Mouse (Mus musculus) hematopoietic stem cell, adult 5-6 weeks (primary cell): ENCODE measurements around the gene Vmn2r59. TPM values are rescaled to one million over a fixed set of nuclear protein-coding genes. Genes with fewer than 3 reads are reported as not detected.
"Not testable (repeated sequence)": the region's sequence is repeated elsewhere in the genome, so short reads cannot be mapped to it uniquely, and the experiment has no call there.

Source experiments
- ATAC-seq, 2 experiments: fragments of 125-278 bp in 1 of 2; replicated peaks in 1 of 2; 2 replicates each; pipeline ENCODE4 v1.8.0; 2016 to 2017; ENCODE audit warnings: inconsistent platforms in 2 of 2, mild to moderate bottlenecking in 2 of 2, moderate number of reproducible peaks in 2 of 2, low read depth in 1 of 2, moderate TSS enrichment in 1 of 2; ENCODE audit not compliant: low FRiP score in 2 of 2, poor library complexity in 2 of 2, severe bottlenecking in 2 of 2, insufficient read depth in 1 of 2, low TSS enrichment in 1 of 2
- total RNA-seq: library from RNA; stranded (forward); fragments of 172-1452, 232-1000 nt; gene quantifications from 2 replicates; pipeline ENCODE4 v1.2.3, GENCODE M21; 2017

Vmn2r59 gene
- not detected in 2 replicates for total RNA-seq

DNA sequence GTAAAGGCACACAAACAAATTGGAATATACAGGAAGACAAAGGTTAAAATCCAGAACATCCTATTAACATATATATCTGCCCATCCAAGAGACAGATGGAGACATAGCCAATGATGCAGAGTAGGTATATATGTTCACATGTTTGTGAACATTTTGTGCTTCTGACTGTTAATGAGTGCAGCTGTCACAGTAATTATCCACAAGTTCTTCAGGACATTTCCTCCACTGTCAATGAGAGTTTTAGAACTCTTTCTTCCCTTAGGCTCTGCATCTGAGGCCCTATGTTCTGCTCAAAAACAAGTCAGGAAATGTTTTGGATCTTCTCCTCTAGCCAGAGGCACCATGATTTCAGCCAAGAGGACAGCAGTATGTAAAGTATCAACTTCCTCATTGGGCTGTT, at the start of gene Vmn2r59:
TSS of gene Vmn2r59 (minus strand) at position 101 of the 400 bp plus-strand sequence.
- no peak for ATAC-seq

DNA sequence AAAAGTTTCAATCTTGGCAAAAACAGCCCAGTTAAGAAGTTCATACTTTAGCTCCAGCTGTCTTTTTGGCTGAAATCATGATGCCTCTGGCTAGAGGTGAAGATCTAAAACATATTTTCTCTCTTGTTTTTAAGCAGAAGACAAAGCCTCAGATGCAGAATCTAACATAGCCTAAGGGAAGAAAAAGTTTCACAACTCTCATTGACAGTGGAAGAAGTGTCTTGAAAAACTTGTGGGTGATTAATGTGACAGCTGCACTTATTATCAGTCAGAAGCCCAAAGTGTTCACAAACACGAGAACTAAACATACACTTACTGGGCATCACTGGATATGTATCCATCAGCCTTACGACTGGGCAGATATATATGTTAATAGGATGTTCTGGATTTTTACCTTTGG, 48.6 kb upstream of the Vmn2r59 start, which contains the start of gene Vmn2r60:
TSS of gene Vmn2r60 (plus strand) at position 301 of the 400 bp plus-strand sequence.
- no peak for ATAC-seq

DNA sequence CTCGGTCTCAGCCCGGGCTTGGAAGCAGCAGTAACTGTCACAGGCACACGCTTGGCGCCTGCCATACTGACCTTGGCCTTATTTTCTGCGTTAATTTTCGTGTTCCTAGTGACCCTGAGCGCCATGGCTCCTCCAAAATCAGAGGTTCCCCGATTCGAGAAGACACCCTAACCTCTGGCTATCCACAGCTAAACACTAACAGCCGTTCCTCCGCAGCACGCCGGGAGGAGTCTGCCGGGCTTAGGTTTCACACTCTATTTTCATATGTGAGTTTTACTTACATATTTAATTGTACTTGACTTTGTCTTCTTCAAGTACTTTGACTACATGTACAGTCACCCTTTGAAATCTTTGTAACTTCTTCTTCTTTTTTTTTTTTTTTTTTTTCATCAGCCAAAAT, 48.2 kb upstream of the Vmn2r59 start:
- not testable (repeated sequence) for ATAC-seq

Other genes with a start within 250 kb of the Vmn2r59 start
- not detected in 2 replicates for gene Vmn2r58, start 186.3 kb downstream of the Vmn2r59 start, total RNA-seq
- gene Vmn2r60, start 48.7 kb upstream of the Vmn2r59 start, total RNA-seq: 0.10 TPM in 1 of 2 replicates, not detected in the other
- gene Vmn2r61, start 201.0 kb upstream of the Vmn2r59 start, total RNA-seq: not detected in 2 replicates